Mouse (Mus musculus) layer of hippocampus, adult 9-11 months (tissue): ENCODE data around the gene Map2k5.

Experiments
- DNase-seq: peaks from one replicate; pipeline ENCODE4 v3.0.0; 2022

Gene Map2k5

GRCm38 (mm10) chr9:63122161-63122833 is 255.4 kb downstream of the Map2k5 start:
- DNase-seq = no peak

GRCm38 (mm10) chr9:63118385-63118784 is 259.3 kb downstream of the Map2k5 start:
- no peak for DNase-seq
